In genomic region chr11:119515823-119516676, GRCm38 (mm10) we compare ENCODE assay signal across 9 mouse cellular contexts. TPM values are rescaled to one million over a fixed set of nuclear protein-coding genes. Genes with fewer than 3 reads are reported as not detected.
A peak's percentile ranks its signal among the peaks of the same experiment; 100 is the strongest.
DNase-seq lines count a peak whose midpoint lies in the region; ATAC-seq and TF ChIP-seq lines count a peak whose summit lies in the region.
"Had no signal": no experiment of that assay in that cellular context is flagged by ENCODE, and none has a peak within 500 bp of the region (broad histone marks: within the 10 kb centered on the region; RNA-seq: fewer than 3 reads in every experiment).

No protein-coding gene starts in this region.

- no peaks in the 10 kb centered on the region for H3K9me3 ChIP-seq in limb, embryonic 13.5 days
- no peaks in the 10 kb centered on the region for H3K9me3 ChIP-seq in limb, embryonic 10.5 days (replicated peaks)
- H3K9me3 ChIP-seq in kidney, embryonic 15.5 days (replicated peaks) = no peaks in the 10 kb centered on the region
- no peaks in the 10 kb centered on the region for H3K9me3 ChIP-seq in heart, embryonic 11.5 days (replicated peaks; ENCODE audit: control insufficient read depth, low read length)

- intact Hi-C loops in left cerebral cortex, postnatal 10 days (cut with DNase I) = no loop called here
- intact Hi-C loops in gastrocnemius, adult 2 months (cut with DNase I) = no loop called here

- peak overlapping the region; percentile 61; the same call in 1 of the 2 replicates for H3K4me2 ChIP-seq in limb, embryonic 13.5 days (replicated peaks)
- no peak overlapping the region for H3K4me2 ChIP-seq in kidney, embryonic 15.5 days
- H3K4me2 ChIP-seq in heart, embryonic 11.5 days = no peak overlapping the region

- DNase-seq in limb, embryonic 10.5 days (ENCODE audit: low spot score) = no peak
- peak; percentile 73 to 80 for DNase-seq in frontal cortex, adult 2 months (ENCODE audit: extremely low spot score in 1 of 2, low spot score in 1 of 2)
- peak; percentile 45 to 75 for DNase-seq in left cerebral cortex, postnatal 10 days (ENCODE audit: extremely low spot score in 1 of 2, low spot score in 2 of 2)
- peak; percentile 82 for DNase-seq in right cerebral cortex, postnatal 25 days
- no peak for DNase-seq in gastrocnemius, adult 2 months

- WGBS in limb, embryonic 13.5 days = 75% methylated on average over 16 of the region's 16 CpGs
- 77% methylated on average over 16 of the region's 16 CpGs for WGBS in limb, embryonic 10.5 days
- 79% methylated on average over 16 of the region's 16 CpGs for WGBS in kidney, embryonic 15.5 days
- 63% methylated on average over 16 of the region's 16 CpGs for WGBS in heart, embryonic 11.5 days (ENCODE audit: insufficient replicate concordance)

- no peak for ATAC-seq in limb, embryonic 13.5 days (ENCODE audit: low FRiP score, low read depth)
- no peak for ATAC-seq in kidney, embryonic 15.5 days (replicated peaks; ENCODE audit: low FRiP score)
- ATAC-seq in heart, embryonic 11.5 days (replicated peaks; ENCODE audit: insufficient number of reproducible peaks, low FRiP score, low TSS enrichment) = no peak

- no peak overlapping the region for H3K9ac ChIP-seq in limb, embryonic 13.5 days
- H3K9ac ChIP-seq in kidney, embryonic 15.5 days = no peak overlapping the region
- no peak overlapping the region for H3K9ac ChIP-seq in heart, embryonic 11.5 days (ENCODE audit: low read depth, low read length)

- peaks cover 34% of the 10 kb centered on the region for H3K27me3 ChIP-seq in limb, embryonic 13.5 days
- H3K27me3 ChIP-seq in limb, embryonic 10.5 days (ENCODE audit: low read depth, poor library complexity, severe bottlenecking) = peaks cover 51% of the 10 kb centered on the region
- peaks cover 23% of the 10 kb centered on the region for H3K27me3 ChIP-seq in kidney, embryonic 15.5 days
- H3K27me3 ChIP-seq in heart, embryonic 11.5 days (ENCODE audit: control insufficient read depth, insufficient read depth, low read length) = peaks cover 29% of the 10 kb centered on the region

- TF ChIP-seq CTCF in gastrocnemius, adult 2 months (IDR thresholded peaks at IDR 0.05) = no peak

- no peaks in the 10 kb centered on the region for H3K36me3 ChIP-seq in limb, embryonic 13.5 days
- no peaks in the 10 kb centered on the region for H3K36me3 ChIP-seq in limb, embryonic 10.5 days
- H3K36me3 ChIP-seq in kidney, embryonic 15.5 days = no peaks in the 10 kb centered on the region
- H3K36me3 ChIP-seq in heart, embryonic 11.5 days (ENCODE audit: control insufficient read depth, insufficient read depth, low read length) = no peaks in the 10 kb centered on the region

- peaks cover 31% of the 10 kb centered on the region for H3K4me1 ChIP-seq in limb, embryonic 13.5 days
- peaks cover 36% of the 10 kb centered on the region for H3K4me1 ChIP-seq in limb, embryonic 10.5 days
- peaks cover 18% of the 10 kb centered on the region for H3K4me1 ChIP-seq in kidney, embryonic 15.5 days
- H3K4me1 ChIP-seq in heart, embryonic 11.5 days (ENCODE audit: control insufficient read depth, insufficient read depth, low read length) = no peaks in the 10 kb centered on the region

- no peak overlapping the region for H3K27ac ChIP-seq in limb, embryonic 13.5 days
- H3K27ac ChIP-seq in limb, embryonic 10.5 days = no peak overlapping the region
- H3K27ac ChIP-seq in kidney, embryonic 15.5 days = no peak overlapping the region
- H3K27ac ChIP-seq in heart, embryonic 11.5 days (ENCODE audit: low read depth, low read length) = no peak overlapping the region
- no peak overlapping the region for H3K27ac ChIP-seq in gastrocnemius, adult 2 months

- no peak overlapping the region for H3K4me3 ChIP-seq in limb, embryonic 13.5 days
- no peak overlapping the region for H3K4me3 ChIP-seq in limb, embryonic 10.5 days
- no peak overlapping the region for H3K4me3 ChIP-seq in kidney, embryonic 15.5 days (replicated peaks)
- H3K4me3 ChIP-seq in heart, embryonic 11.5 days (ENCODE audit: low read depth, low read length) = no peak overlapping the region
- H3K4me3 ChIP-seq in gastrocnemius, adult 2 months = no peak overlapping the region
- H3K4me3 ChIP-seq: erythroblast, embryonic 14.5 days had no signal

RNA-seq across cellular contexts. Expression of gene Endov, which starts 24.9 kb away (rescaled TPM):
- 17.1 and 18.1 TPM in 2 replicates for polyA plus RNA-seq in limb, embryonic 13.5 days (2015; fragmentation: Nextera tagmentation; extraction: Ambion mirVana)
- polyA plus RNA-seq in limb, embryonic 10.5 days (2016; fragmentation: Nextera tagmentation; extraction: Ambion mirVana) = 22.7 and 27.2 TPM in 2 replicates
- polyA plus RNA-seq in frontal cortex, adult 2 months (2012; rRNA removed) = 21.3 and 21.9 TPM in 2 replicates
- 10 to 100 TPM; 23.6 to 25.8 TPM for total RNA-seq in left cerebral cortex, postnatal 10 days (2021)
- polyA plus RNA-seq in kidney, embryonic 15.5 days (2015; fragmentation: Nextera tagmentation; extraction: Ambion mirVana) = 16.3 and 17.0 TPM in 2 replicates
- polyA plus RNA-seq in heart, embryonic 11.5 days (2014; fragmentation: Nextera tagmentation; extraction: Ambion mirVana) = 8.9 and 9.2 TPM in 2 replicates
- 1 to 10 TPM; 4.3 to 4.5 TPM for total RNA-seq in gastrocnemius, adult 2 months (2021)

RNA-seq across cellular contexts. Expression of gene Nptx1, which starts 31.5 kb away (rescaled TPM):
- polyA plus RNA-seq in limb, embryonic 13.5 days (2015; fragmentation: Nextera tagmentation; extraction: Ambion mirVana) = 2.0 and 2.2 TPM in 2 replicates
- polyA plus RNA-seq in limb, embryonic 10.5 days (2016; fragmentation: Nextera tagmentation; extraction: Ambion mirVana) = 0.25 and 0.36 TPM in 2 replicates
- 84.6 and 86.3 TPM in 2 replicates for polyA plus RNA-seq in frontal cortex, adult 2 months (2012; rRNA removed)
- total RNA-seq in left cerebral cortex, postnatal 10 days (2021) = 10 to 100 TPM; 53.0 to 60.4 TPM
- polyA plus RNA-seq in kidney, embryonic 15.5 days (2015; fragmentation: Nextera tagmentation; extraction: Ambion mirVana) = 0.63 and 1.1 TPM in 2 replicates
- polyA plus RNA-seq in heart, embryonic 11.5 days (2014; fragmentation: Nextera tagmentation; extraction: Ambion mirVana) = 0.72 and 0.90 TPM in 2 replicates
- total RNA-seq in gastrocnemius, adult 2 months (2021) = not detected
- polyA plus RNA-seq: erythroblast, embryonic 14.5 days had no signal

Comparison
In these comparisons a context has a peak if more than half of its experiments do, and no peak if none do; other contexts are left out.
1. DNase-seq: peak in frontal cortex, adult 2 months (2 of 2), left cerebral cortex, postnatal 10 days (2 of 2) and right cerebral cortex, postnatal 25 days (single experiment); none in limb, embryonic 10.5 days (single experiment) and gastrocnemius, adult 2 months (single experiment).
2. RNA of gene Nptx1, which starts 31.5 kb away (polyA plus RNA-seq): 84.6 to 86.3 TPM in frontal cortex, adult 2 months; 2.0 to 2.2 TPM in limb, embryonic 13.5 days, 0.63 to 1.1 TPM in kidney, embryonic 15.5 days, 0.72 to 0.90 TPM in heart, embryonic 11.5 days and 0.25 to 0.36 TPM in limb, embryonic 10.5 days; every median in the first group is over 10 times any median in the second.